Mouse (Mus musculus): ENCODE data around the gene Tmem63a.

GRCm38 (mm10) chr1:180904039-180904814 lies 37.9 kb upstream of the Tmem63a start, which contains the start of gene Pycr2:
- TF ChIP-seq CTCF (IDR thresholded peaks at IDR 0.05; ENCODE audit: borderline replicate concordance, extremely low read depth, insufficient read depth, insufficient read length) (no peak), POLR2A (IDR thresholded peaks at IDR 0.05; ENCODE audit: borderline replicate concordance, extremely low read depth, insufficient read depth, insufficient read length, poor library complexity, severe bottlenecking) (peak; percentile 42; the same call in 1 of the 2 replicates)

Measured in brain, embryonic 14.5 days (tissue).